Mouse (Mus musculus): Measurements from ENCODE around the gene Nub1.
"Not testable (repeated sequence)": the region's sequence is repeated elsewhere in the genome, so short reads cannot be mapped to it uniquely, and the experiment has no call there.

Gene Nub1

GRCm38 (mm10) chr5:24685366-24686093 is at the start of gene Nub1:
Gene Nub1 (plus strand): TSS chr5:24685532.
- DNase-seq (ENCODE audit: low spot score), result peak; percentile 99

GRCm38 (mm10) chr5:24636987-24637386 is 48.3 kb upstream of the Nub1 start:
- DNase-seq (ENCODE audit: low spot score), result no peak

- no peak for DNase-seq (ENCODE audit: low spot score)
Measured at GRCm38 (mm10) chr5:24638131-24638530, 47.2 kb upstream of the Nub1 start.

GRCm38 (mm10) chr5:24639081-24639480 is 46.3 kb upstream of the Nub1 start:
- no peak for DNase-seq (ENCODE audit: low spot score)

GRCm38 (mm10) chr5:24645454-24645853 is 39.9 kb upstream of the Nub1 start:
- no peak for DNase-seq (ENCODE audit: low spot score)

GRCm38 (mm10) chr5:24649231-24649630 is 36.1 kb upstream of the Nub1 start:
- no peak for DNase-seq (ENCODE audit: low spot score)

GRCm38 (mm10) chr5:24649701-24650100 is 35.6 kb upstream of the Nub1 start:
- no peak for DNase-seq (ENCODE audit: low spot score)

GRCm38 (mm10) chr5:24651356-24651755 is 34.0 kb upstream of the Nub1 start:
- DNase-seq (ENCODE audit: low spot score), result no peak

- peak; percentile 81 for DNase-seq (ENCODE audit: low spot score)
Measured at GRCm38 (mm10) chr5:24651768-24652752, 33.3 kb upstream of the Nub1 start.

- no peak for DNase-seq (ENCODE audit: low spot score)
Measured at GRCm38 (mm10) chr5:24652780-24653179, 32.6 kb upstream of the Nub1 start.

GRCm38 (mm10) chr5:24654491-24654890 is 30.8 kb upstream of the Nub1 start:
- DNase-seq (ENCODE audit: low spot score), result no peak

- DNase-seq (ENCODE audit: low spot score), result no peak
Measured at GRCm38 (mm10) chr5:24657113-24657512, 28.2 kb upstream of the Nub1 start.

- peak; percentile 12 for DNase-seq (ENCODE audit: low spot score)
Measured at GRCm38 (mm10) chr5:24659708-24660423, 25.5 kb upstream of the Nub1 start.

- DNase-seq (ENCODE audit: low spot score), result no peak
Measured at GRCm38 (mm10) chr5:24661457-24661856, 23.9 kb upstream of the Nub1 start.

GRCm38 (mm10) chr5:24674238-24674637 is 11.1 kb upstream of the Nub1 start:
- DNase-seq (ENCODE audit: low spot score), result peak; percentile 83

GRCm38 (mm10) chr5:24681436-24681835 is 3.9 kb upstream of the Nub1 start:
- DNase-seq (ENCODE audit: low spot score), result no peak

- DNase-seq (ENCODE audit: low spot score), result peak; percentile 38
Measured at GRCm38 (mm10) chr5:24684578-24685365, 560 bp upstream of the Nub1 start.

- DNase-seq (ENCODE audit: low spot score), result peak; percentile 65
Measured at GRCm38 (mm10) chr5:24686176-24686575, 844 bp downstream of the Nub1 start.

- not testable (repeated sequence) for DNase-seq (ENCODE audit: low spot score)
Measured at GRCm38 (mm10) chr5:24686671-24687420, 1.5 kb downstream of the Nub1 start.

GRCm38 (mm10) chr5:24687696-24688095 is 2.4 kb downstream of the Nub1 start:
- peak; percentile 79 for DNase-seq (ENCODE audit: low spot score)

GRCm38 (mm10) chr5:24696704-24697103 is 11.4 kb downstream of the Nub1 start:
- DNase-seq (ENCODE audit: low spot score), result no peak

All from lung, postnatal 25 days (tissue).